Mouse (Mus musculus) brain, adult 2 months (tissue): ENCODE measurements around the gene Thop1.
"Not testable (repeated sequence)": the region's sequence is repeated elsewhere in the genome, so short reads cannot be mapped to it uniquely, and the experiment has no call there.

Experiments used
- DNase-seq: peaks from one replicate; pipeline ENCODE4 v3.0.0; 2011; ENCODE audit warnings: low read depth, low spot score

Gene Thop1

GRCm38 (mm10) chr10:81057406-81058130 is 12.3 kb upstream of the Thop1 start:
- DNase-seq, result no peak

- DNase-seq, result no peak
These were observed 10.9 kb upstream of the Thop1 start for GRCm38 (mm10) chr10:81058896-81059295.

GRCm38 (mm10) chr10:81059603-81060543 is 10.0 kb upstream of the Thop1 start, which contains the start of gene Sgta:
Sgta (minus strand) TSS chr10:81060181.
- peak; percentile 100 for DNase-seq

- DNase-seq, result no peak
These were observed 7.1 kb upstream of the Thop1 start for GRCm38 (mm10) chr10:81062710-81063109.

GRCm38 (mm10) chr10:81064519-81064918 is 5.3 kb upstream of the Thop1 start:
- not testable (repeated sequence) for DNase-seq

GRCm38 (mm10) chr10:81068706-81069105 is 1.1 kb upstream of the Thop1 start:
- DNase-seq, result no peak

- DNase-seq, result no peak
These were observed 2.5 kb downstream of the Thop1 start for GRCm38 (mm10) chr10:81072290-81072689.

- no peak for DNase-seq
These were observed 3.6 kb downstream of the Thop1 start for GRCm38 (mm10) chr10:81073464-81073863.

- DNase-seq, result no peak
These were observed 5.9 kb downstream of the Thop1 start for GRCm38 (mm10) chr10:81075734-81076133.

- DNase-seq, result no peak
These were observed 6.5 kb downstream of the Thop1 start for GRCm38 (mm10) chr10:81076356-81076755.

- DNase-seq, result no peak
These were observed 8.1 kb downstream of the Thop1 start for GRCm38 (mm10) chr10:81077916-81078315.

- peak; percentile 35 for DNase-seq
These were observed 10.3 kb downstream of the Thop1 start for GRCm38 (mm10) chr10:81080008-81080655.

- peak; percentile 83 for DNase-seq
These were observed 12.5 kb downstream of the Thop1 start for GRCm38 (mm10) chr10:81082168-81082960.

GRCm38 (mm10) chr10:81087021-81087420 is 17.2 kb downstream of the Thop1 start:
- DNase-seq, result peak; percentile 42

- DNase-seq, result no peak
These were observed 19.4 kb downstream of the Thop1 start for GRCm38 (mm10) chr10:81089216-81089615.

GRCm38 (mm10) chr10:81090621-81091020 is 20.8 kb downstream of the Thop1 start:
- no peak for DNase-seq

- no peak for DNase-seq
These were observed 22.8 kb downstream of the Thop1 start for GRCm38 (mm10) chr10:81092465-81093250.

GRCm38 (mm10) chr10:81094931-81095678 is 25.3 kb downstream of the Thop1 start:
- DNase-seq, result no peak

GRCm38 (mm10) chr10:81105565-81106112 is 35.8 kb downstream of the Thop1 start, which contains the start of gene Map2k2:
Map2k2 (plus strand) TSS chr10:81105915.
- peak; percentile 99 for DNase-seq
